Mouse (Mus musculus): ENCODE results near the gene Camkk1. TPM values are rescaled to one million over a fixed set of nuclear protein-coding genes. Genes with fewer than 3 reads are reported as not detected.

Gene Camkk1
- polyA plus RNA-seq, 1 experiment from 2014 or later = 3.5 TPM

DNA sequence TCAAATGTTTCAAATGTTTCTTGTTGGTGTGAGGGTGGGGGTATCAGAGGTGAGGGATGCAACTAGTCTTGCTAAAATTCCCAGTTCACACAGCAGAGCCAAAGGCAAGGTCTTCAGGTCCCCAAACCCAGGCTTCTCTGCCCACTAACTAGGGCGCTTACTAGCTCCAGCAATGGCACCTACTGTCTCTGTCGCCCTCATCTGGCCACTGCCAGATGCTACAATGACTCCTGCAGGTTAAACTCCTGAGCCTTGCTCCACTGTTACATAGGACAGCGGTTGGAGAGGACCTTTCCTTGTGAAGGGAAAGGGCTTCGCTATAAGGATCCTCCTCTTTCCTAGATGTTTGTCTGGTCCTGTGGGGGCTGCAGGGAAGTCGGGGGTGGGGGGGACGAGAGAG, 17.8 kb upstream of the Camkk1 start:
- Histone ChIP-seq H3K27me3 (ENCODE audit: insufficient read depth, low read length) (no peaks in the 10 kb centered on the region), H3K4me1 (ENCODE audit: insufficient read depth) (0 out of 2 replicates have a peak, but pooled peaks cover 7% of the 10 kb centered on the region), H3K9ac (no peak overlapping the region), H3K9me3 (ENCODE audit: low read depth, low read length) (no peaks in the 10 kb centered on the region), H3K4me2 (no peak overlapping the region), H3K36me3 (ENCODE audit: insufficient read depth) (no peaks in the 10 kb centered on the region), H3K27ac (ENCODE audit: low read depth) (no peak overlapping the region), H3K4me3 (ENCODE audit: low read depth, low read length) (no peak overlapping the region)
- WGBS = 7% methylated on average over 6 of the region's 6 CpGs
- TF ChIP-seq CTCF (IDR thresholded peaks at IDR 0.05; ENCODE audit: low read depth) = peak; percentile 94
- ATAC-seq (ENCODE audit: insufficient read depth) = peak; percentile 47; the same call in 1 of the 2 replicates
- DNase-seq = peak; percentile 89

DNA sequence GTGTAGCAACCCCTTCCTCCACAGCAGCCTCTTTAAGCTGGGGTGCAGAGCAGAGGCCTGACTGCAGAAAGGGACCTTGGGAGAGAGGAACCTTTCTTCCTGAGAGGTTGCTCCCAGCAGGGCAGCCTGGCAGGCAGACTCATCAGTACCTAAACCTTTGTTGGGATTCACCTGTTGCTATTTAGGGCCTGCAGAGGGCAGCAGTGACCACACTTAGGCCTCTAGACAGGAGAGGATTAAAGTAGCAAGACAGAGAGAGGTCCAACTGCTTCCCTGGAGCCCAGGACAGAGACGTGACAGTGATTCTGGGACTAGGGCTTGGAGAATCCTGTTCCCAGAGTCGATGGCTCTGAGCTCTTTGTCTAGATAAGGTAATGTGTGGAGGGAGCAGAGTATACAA, 12.4 kb upstream of the Camkk1 start:
- no peaks in the 10 kb centered on the region for H3K36me3 ChIP-seq (ENCODE audit: insufficient read depth)
- peak; percentile 87 for TF ChIP-seq CTCF (IDR thresholded peaks at IDR 0.05; ENCODE audit: low read depth)
- H3K4me2 ChIP-seq = no peak overlapping the region
- no peaks in the 10 kb centered on the region for H3K9me3 ChIP-seq (ENCODE audit: low read depth, low read length)
- H3K4me3 ChIP-seq (ENCODE audit: low read depth, low read length) = no peak overlapping the region
- no peak overlapping the region for H3K9ac ChIP-seq
- 0 out of 2 replicates have a peak, but pooled peaks cover 4% of the 10 kb centered on the region for H3K27me3 ChIP-seq (ENCODE audit: insufficient read depth, low read length)
- WGBS = 3% methylated on average over 2 of the region's 2 CpGs
- ATAC-seq (ENCODE audit: insufficient read depth) (peak; percentile 52; the same call in 1 of the 2 replicates), DNase-seq (peak; percentile 85)
- no peaks in the 10 kb centered on the region for H3K4me1 ChIP-seq (ENCODE audit: insufficient read depth)
- no peak overlapping the region for H3K27ac ChIP-seq (ENCODE audit: low read depth)

DNA sequence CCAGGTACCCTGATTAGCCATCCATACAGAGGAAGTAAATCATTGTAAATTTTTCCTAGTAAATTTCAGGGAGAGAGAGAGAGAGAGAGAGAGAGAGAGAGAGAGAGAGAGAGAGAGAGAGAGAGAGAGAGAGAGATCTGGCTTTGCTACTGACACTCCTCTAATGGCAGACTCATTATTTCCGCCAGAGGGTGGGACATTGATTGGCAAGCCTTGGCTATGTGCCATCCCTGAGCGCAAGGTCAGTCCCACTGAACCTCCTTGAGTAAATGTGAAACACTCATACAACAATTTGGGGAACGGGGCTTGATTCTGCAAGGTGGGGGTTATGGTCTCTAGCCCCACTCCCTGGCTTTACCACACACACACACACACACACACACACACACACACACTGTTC, 11.7 kb upstream of the Camkk1 start:
- no peak for TF ChIP-seq CTCF (IDR thresholded peaks at IDR 0.05; ENCODE audit: low read depth)
- no peaks in the 10 kb centered on the region for H3K4me1 ChIP-seq (ENCODE audit: insufficient read depth)
- no peak overlapping the region for H3K9ac ChIP-seq
- H3K27me3 ChIP-seq (ENCODE audit: insufficient read depth, low read length) = 0 out of 2 replicates have a peak, but pooled peaks cover 4% of the 10 kb centered on the region
- H3K36me3 ChIP-seq (ENCODE audit: insufficient read depth) = no peaks in the 10 kb centered on the region
- no peak overlapping the region for H3K4me3 ChIP-seq (ENCODE audit: low read depth, low read length)
- no peak overlapping the region for H3K4me2 ChIP-seq
- no peak overlapping the region for H3K27ac ChIP-seq (ENCODE audit: low read depth)
- 64% methylated on average over 3 of the region's 3 CpGs for WGBS
- no peak for DNase-seq
- ATAC-seq (ENCODE audit: insufficient read depth) = no peak
- H3K9me3 ChIP-seq (ENCODE audit: low read depth, low read length) = no peaks in the 10 kb centered on the region

DNA sequence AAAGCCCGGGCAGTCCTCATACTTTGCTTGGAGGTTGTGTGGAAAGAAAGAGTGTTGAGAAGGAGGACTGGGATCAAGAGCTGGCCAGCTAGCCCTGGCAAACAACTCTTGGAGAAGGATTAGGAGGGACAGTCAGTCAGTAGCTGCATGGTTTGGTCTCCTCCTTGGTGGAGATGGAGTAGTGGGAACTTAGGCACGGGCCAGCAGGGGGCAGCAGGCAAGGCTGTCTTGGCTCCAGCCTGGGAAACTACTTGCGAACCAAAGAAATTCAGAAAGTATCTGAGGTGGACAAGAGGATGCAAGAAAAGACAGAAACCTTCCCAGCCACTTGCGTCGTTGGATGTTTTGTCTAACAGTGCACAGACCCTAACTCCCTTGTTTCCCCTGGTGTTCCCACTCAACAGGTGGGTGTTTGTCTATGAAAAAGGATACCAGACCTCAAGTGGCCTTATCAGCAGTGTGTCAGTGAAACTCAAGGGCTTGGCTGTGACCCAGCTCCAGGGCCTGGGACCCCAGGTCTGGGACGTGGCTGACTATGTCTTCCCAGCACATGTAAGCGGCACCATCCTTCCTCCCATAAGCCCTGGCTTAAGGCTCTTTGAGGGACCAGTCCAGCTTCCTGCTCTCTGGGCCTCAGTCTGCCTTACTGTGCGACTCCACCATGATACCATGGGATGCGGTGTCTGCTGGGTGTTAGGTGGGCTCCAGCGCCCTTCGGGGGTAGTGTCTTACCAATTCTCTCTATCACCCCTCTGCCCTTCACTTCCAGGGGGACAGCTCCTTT, 10.9 kb upstream of the Camkk1 start:
- Histone ChIP-seq H3K27ac (ENCODE audit: low read depth) (no peak overlapping the region), H3K27me3 (ENCODE audit: insufficient read depth, low read length) (0 out of 2 replicates have a peak, but pooled peaks cover 4% of the 10 kb centered on the region)
- 49% methylated on average over 11 of the region's 11 CpGs for WGBS

DNA sequence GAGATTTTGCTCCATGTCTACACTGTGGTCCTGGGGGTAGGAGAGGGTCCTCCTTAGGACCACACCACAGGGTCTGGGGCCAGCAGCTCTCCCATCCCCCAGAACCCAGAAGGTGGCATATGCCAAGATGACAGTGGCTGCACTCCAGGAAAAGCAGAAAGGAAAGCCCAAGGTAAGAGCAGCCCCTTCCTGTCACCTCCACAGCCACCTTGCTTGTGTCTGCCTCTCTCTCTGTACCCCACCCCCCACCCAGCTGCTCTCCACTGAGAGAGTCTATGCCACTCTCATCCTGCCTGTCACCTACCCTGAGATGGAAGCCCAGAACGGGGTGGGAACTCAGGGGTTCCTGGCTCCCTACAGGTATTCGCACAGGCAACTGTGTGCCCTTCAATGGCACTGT, 10.0 kb upstream of the Camkk1 start:
- Histone ChIP-seq H3K4me2 (no peak overlapping the region), H3K4me3 (ENCODE audit: low read depth, low read length) (no peak overlapping the region), H3K36me3 (ENCODE audit: insufficient read depth) (no peaks in the 10 kb centered on the region), H3K27me3 (ENCODE audit: insufficient read depth, low read length) (0 out of 2 replicates have a peak, but pooled peaks cover 4% of the 10 kb centered on the region), H3K27ac (ENCODE audit: low read depth) (no peak overlapping the region), H3K4me1 (ENCODE audit: insufficient read depth) (no peaks in the 10 kb centered on the region), H3K9me3 (ENCODE audit: low read depth, low read length) (no peaks in the 10 kb centered on the region), H3K9ac (no peak overlapping the region)
- DNase-seq (no peak), ATAC-seq (ENCODE audit: insufficient read depth) (no peak)
- 54% methylated on average over 2 of the region's 2 CpGs for WGBS
- TF ChIP-seq CTCF (IDR thresholded peaks at IDR 0.05; ENCODE audit: low read depth) = no peak

More for the DNA sequence above, 10.9 kb upstream of the Camkk1 start:
- Histone ChIP-seq H3K4me2 (no peak overlapping the region), H3K36me3 (ENCODE audit: insufficient read depth) (no peaks in the 10 kb centered on the region), H3K4me1 (ENCODE audit: insufficient read depth) (no peaks in the 10 kb centered on the region), H3K9me3 (ENCODE audit: low read depth, low read length) (no peaks in the 10 kb centered on the region), H3K4me3 (ENCODE audit: low read depth, low read length) (no peak overlapping the region), H3K9ac (no peak overlapping the region)
- DNase-seq (peak; percentile 85), ATAC-seq (ENCODE audit: insufficient read depth) (peak; percentile 40; the same call in 1 of the 2 replicates)
- peak; percentile 89 for TF ChIP-seq CTCF (IDR thresholded peaks at IDR 0.05; ENCODE audit: low read depth)

DNA sequence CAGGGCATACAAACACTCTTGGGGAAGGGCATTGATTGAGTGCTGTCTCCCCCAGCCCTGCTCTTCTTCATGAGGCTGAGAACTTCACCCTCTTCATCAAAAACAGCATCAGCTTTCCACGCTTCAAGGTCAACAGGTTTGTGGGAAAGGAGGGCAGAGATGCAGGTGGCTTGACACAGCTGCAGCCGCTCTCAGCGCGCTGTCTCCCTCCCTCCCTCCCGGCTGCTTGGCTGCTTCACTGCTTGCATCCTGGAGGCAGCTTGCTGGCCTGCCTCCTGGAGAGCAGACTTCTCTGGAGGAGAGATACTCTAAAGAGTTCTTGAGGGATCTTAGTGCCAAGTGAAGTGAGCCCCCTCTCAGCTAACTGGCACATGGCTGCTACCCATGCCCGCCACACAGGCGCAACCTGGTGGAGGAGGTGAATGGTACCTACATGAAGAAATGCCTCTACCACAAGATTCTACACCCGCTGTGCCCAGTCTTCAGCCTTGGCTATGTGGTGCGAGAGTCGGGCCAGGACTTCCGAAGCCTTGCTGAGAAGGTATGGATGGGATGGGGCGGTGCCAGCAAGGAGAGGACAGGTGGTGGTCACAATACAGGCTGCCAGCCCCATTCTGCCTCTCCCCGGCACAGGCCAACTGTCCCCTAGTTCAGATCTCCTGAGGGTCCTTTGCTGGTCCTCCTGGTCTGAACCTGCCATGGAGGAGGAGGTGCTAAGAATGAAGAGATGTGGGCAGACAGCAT, 9.1 kb upstream of the Camkk1 start:
- no peaks in the 10 kb centered on the region for H3K4me1 ChIP-seq (ENCODE audit: insufficient read depth)
- 45% methylated on average over 13 of the region's 13 CpGs for WGBS
- H3K27ac ChIP-seq (ENCODE audit: low read depth) = no peak overlapping the region
- 0 out of 2 replicates have a peak, but pooled peaks cover 4% of the 10 kb centered on the region for H3K27me3 ChIP-seq (ENCODE audit: insufficient read depth, low read length)
- H3K4me3 ChIP-seq (ENCODE audit: low read depth, low read length) = no peak overlapping the region
- no peak overlapping the region for H3K9ac ChIP-seq
- no peak for DNase-seq
- TF ChIP-seq CTCF (IDR thresholded peaks at IDR 0.05; ENCODE audit: low read depth) = no peak
- no peak overlapping the region for H3K4me2 ChIP-seq
- H3K36me3 ChIP-seq (ENCODE audit: insufficient read depth) = no peaks in the 10 kb centered on the region
- H3K9me3 ChIP-seq (ENCODE audit: low read depth, low read length) = no peaks in the 10 kb centered on the region
- no peak for ATAC-seq (ENCODE audit: insufficient read depth)

DNA sequence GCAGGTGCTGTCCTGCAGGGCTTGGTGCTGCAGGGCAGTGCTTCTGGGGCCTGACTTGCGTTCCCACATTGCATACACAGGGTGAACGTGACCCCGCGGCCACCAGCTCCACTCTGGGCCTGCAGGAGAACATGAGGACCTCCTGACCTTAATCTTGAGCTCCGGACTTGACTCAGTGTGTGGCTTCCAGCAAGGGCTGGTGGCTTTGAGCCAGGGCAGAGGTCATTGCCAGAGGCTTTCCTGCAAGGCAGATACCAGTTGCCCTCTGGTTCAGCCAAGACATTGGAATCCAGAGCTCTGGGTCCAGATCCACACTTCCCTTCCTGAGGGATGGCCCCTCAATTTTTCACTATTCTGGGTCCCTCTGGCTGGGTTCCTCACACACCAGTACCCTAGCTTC, 4.8 kb upstream of the Camkk1 start:
- H3K4me1 ChIP-seq (ENCODE audit: insufficient read depth) = no peaks in the 10 kb centered on the region
- no peak overlapping the region for H3K4me3 ChIP-seq (ENCODE audit: low read depth, low read length)
- TF ChIP-seq CTCF (IDR thresholded peaks at IDR 0.05; ENCODE audit: low read depth) = no peak
- H3K36me3 ChIP-seq (ENCODE audit: insufficient read depth) = no peaks in the 10 kb centered on the region
- WGBS = 72% methylated on average over 5 of the region's 5 CpGs
- no peak overlapping the region for H3K4me2 ChIP-seq
- H3K9ac ChIP-seq = no peak overlapping the region
- no peak for ATAC-seq (ENCODE audit: insufficient read depth)
- H3K9me3 ChIP-seq (ENCODE audit: low read depth, low read length) = no peaks in the 10 kb centered on the region
- no peak overlapping the region for H3K27ac ChIP-seq (ENCODE audit: low read depth)
- peaks cover 4% of the 10 kb centered on the region; the same call in 1 of the 2 replicates for H3K27me3 ChIP-seq (ENCODE audit: insufficient read depth, low read length)
- DNase-seq = no peak
